Mouse (Mus musculus) MEL (cell line): Measurements from ENCODE around the gene Gm45213.

Source experiments
- CTCF ChIP-seq, 3 experiments: IDR thresholded peaks in 2 of 3; conservative IDR thresholded peaks in 1 of 3; 2 replicates each; pipeline ENCODE4 v1.5.1; 2011 to 2012; ENCODE audit warnings: low read length in 3 of 3, low read depth in 2 of 3, mild to moderate bottlenecking in 2 of 3, improper control_type of control experiment in 1 of 3, inconsistent platforms in 1 of 3, mixed read lengths in 1 of 3, moderate library complexity in 1 of 3; ENCODE audit not compliant: control insufficient read depth in 1 of 3, insufficient read depth in 1 of 3, poor library complexity in 1 of 3, severe bottlenecking in 1 of 3
- EP300 ChIP-seq, 2 experiments: IDR thresholded peaks; 2 replicates each; pipeline ENCODE4 v1.6.1; 2011; ENCODE audit warnings: improper control_type of control experiment in 2 of 2, low read length in 2 of 2, low read depth in 1 of 2, mild to moderate bottlenecking in 1 of 2
- MAX ChIP-seq: IDR thresholded peaks from 2 replicates; pipeline ENCODE4 v1.6.1; 2011; ENCODE audit warnings: low read length, improper control_type of control experiment
- MEF2A ChIP-seq: IDR thresholded peaks from 2 replicates; pipeline ENCODE4 v1.6.1; 2014; ENCODE audit warnings: low read depth, mild to moderate bottlenecking, inconsistent platforms, low read length, improper control_type of control experiment; ENCODE audit not compliant: poor library complexity, insufficient replicate concordance, severe bottlenecking; ENCODE audit errors: extremely low read depth
- POLR2A ChIP-seq, 2 experiments: IDR thresholded peaks; 2 replicates each; pipeline ENCODE4 v1.6.1; 2011 to 2012; ENCODE audit warnings: low read length in 2 of 2, mild to moderate bottlenecking in 2 of 2, control low read depth in 1 of 2, improper control_type of control experiment in 1 of 2, low read depth in 1 of 2, moderate library complexity in 1 of 2; ENCODE audit not compliant: control insufficient read depth in 1 of 2, insufficient read depth in 1 of 2, poor library complexity in 1 of 2
- POLR2AphosphoS2 ChIP-seq: IDR thresholded peaks from 2 replicates; pipeline ENCODE4 v1.6.1; 2011; ENCODE audit warnings: low read length, improper control_type of control experiment
- POLR2AphosphoS5 ChIP-seq: IDR thresholded peaks from 2 replicates; pipeline ENCODE4 v1.6.1; 2012; ENCODE audit warnings: low read depth, borderline replicate concordance, mild to moderate bottlenecking, inconsistent platforms, low read length, moderate library complexity, mixed read lengths
- SIN3A ChIP-seq: IDR thresholded peaks from 2 replicates; pipeline ENCODE4 v1.6.1; 2012; ENCODE audit warnings: low read length, improper control_type of control experiment, inconsistent platforms
- TCF12 ChIP-seq: IDR thresholded peaks from 2 replicates; pipeline ENCODE4 v1.6.1; 2014; ENCODE audit warnings: low read depth, mild to moderate bottlenecking, inconsistent platforms, low read length, improper control_type of control experiment, moderate library complexity

DNA sequence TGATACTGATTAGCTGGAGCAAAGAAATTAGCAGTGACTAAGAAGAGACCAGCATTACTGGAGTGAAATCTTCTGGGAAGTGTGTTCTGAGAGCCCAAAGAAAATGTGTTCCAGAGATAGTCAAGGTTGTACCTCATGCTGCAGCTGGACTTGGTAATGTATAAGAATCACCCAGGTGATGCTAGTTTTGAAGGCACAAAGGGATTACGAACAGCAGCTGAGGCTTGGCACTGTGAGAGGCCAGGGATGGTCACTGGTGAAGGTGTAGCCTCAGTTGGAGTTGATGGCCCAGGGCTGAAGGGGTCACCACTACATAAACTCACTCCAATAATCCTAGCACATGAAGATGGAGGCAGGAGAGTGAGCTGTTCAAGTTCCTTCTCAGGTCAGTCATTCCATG, 15.3 kb downstream of the Gm45213 start, which contains the start of gene Snrpa1:
- TF ChIP-seq TCF12: no peak
- TF ChIP-seq EP300 (IDR thresholded peaks at IDR 0.05; ENCODE audit: low read depth in 1 of 2, low read length in 2 of 2): no peak
- TF ChIP-seq POLR2A (IDR thresholded peaks at IDR 0.05; ENCODE audit: control insufficient read depth in 1 of 2, insufficient read depth in 1 of 2, low read depth in 1 of 2, low read length in 2 of 2, poor library complexity in 1 of 2): no peak
- TF ChIP-seq POLR2AphosphoS5: no peak
- no peak for TF ChIP-seq MEF2A
- TF ChIP-seq CTCF (IDR thresholded peaks at IDR 0.05 in 2 of 3, conservative IDR thresholded peaks at IDR 0.05 in 1 of 3; ENCODE audit: control insufficient read depth in 1 of 3, insufficient read depth in 1 of 3, low read depth in 2 of 3, low read length in 3 of 3, poor library complexity in 1 of 3, severe bottlenecking in 1 of 3): no peak
- no peak for TF ChIP-seq MAX
- no peak for TF ChIP-seq SIN3A
- no peak for TF ChIP-seq POLR2AphosphoS2
